Mouse (Mus musculus) embryonic fibroblast, embryonic 13.5 days (primary cell): ENCODE data around the gene Plac1.

Experiments
- CTCF ChIP-seq: IDR thresholded peaks from 2 replicates; pipeline ENCODE4 v1.5.1; 2011; ENCODE audit warnings: mild to moderate bottlenecking, control low read depth, low read length, moderate library complexity, borderline replicate concordance; ENCODE audit not compliant: insufficient read depth
- POLR2A ChIP-seq: IDR thresholded peaks from 2 replicates; pipeline ENCODE4 v1.6.1; 2011; ENCODE audit warnings: low read depth, mild to moderate bottlenecking, control low read depth, low read length, moderate library complexity

DNA sequence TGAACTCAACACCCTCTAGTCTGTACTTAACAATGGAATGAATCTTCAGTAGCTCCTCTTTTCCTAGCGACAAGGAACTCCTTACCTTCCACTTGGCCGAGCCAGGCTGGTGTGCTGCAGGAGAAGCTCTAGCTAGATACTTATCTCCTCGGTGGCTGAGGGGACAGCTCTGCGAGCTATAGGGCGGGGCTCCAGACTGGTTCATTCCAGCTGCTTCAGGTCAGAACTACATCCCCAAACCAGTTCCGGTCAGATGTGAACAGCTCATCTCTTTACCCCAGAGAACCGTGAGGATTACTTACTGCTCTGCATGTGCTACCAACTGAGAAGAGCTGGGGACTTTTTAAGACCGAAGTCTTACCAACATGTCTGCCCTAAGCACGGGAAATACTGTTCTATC is 26.3 kb upstream of the Plac1 start:
- TF ChIP-seq POLR2A (no peak), CTCF (no peak)
